Mouse (Mus musculus) layer of hippocampus, postnatal 10 days (tissue): ENCODE data around the gene Mapt. TPM values are rescaled to one million over a fixed set of nuclear protein-coding genes. Genes with fewer than 3 reads are reported as not detected.

Experiments used
- DNase-seq, 2 experiments: peaks; one replicate each; pipeline ENCODE4 v3.0.0; 2021; ENCODE audit warnings: low spot score in 2 of 2
- microRNA-seq, 2 experiments: library from miRNA; unstranded; fragments of <30 nt; microRNA quantifications; one replicate each; pipeline ENCODE4 v1.2.0; 2021
- total RNA-seq, 2 experiments: library from RNA; stranded (reverse); gene quantifications; 2 replicates each; pipeline ENCODE4 v1.2.3; 2021

The Mapt gene
- total RNA-seq, 2 experiments from 2014 or later = 506 to 549 TPM

GRCm38 (mm10) chr11:104367486-104368190, 136.4 kb downstream of the Mapt start:
- DNase-seq = no peak

GRCm38 (mm10) chr11:104376291-104376690, 145.1 kb downstream of the Mapt start:
- no peak for DNase-seq

- no peak for DNase-seq
These were observed 148.4 kb downstream of the Mapt start for GRCm38 (mm10) chr11:104379635-104380034.

Small RNAs within 50 kb of the gene (microRNA-seq; reads per million reads assigned to microRNA genes)
- 0 reads per million in 2 experiments for gene Gm47310

Other genes starting within 250 kb of the Mapt start
- gene Crhr1, start 98.5 kb upstream of the Mapt start, total RNA-seq = 10 to 100 TPM; 10.2 to 11.9 TPM
- not detected for gene Sppl2c, start 45.1 kb upstream of the Mapt start, total RNA-seq
- gene Kansl1, start 237.5 kb downstream of the Mapt start, total RNA-seq = 10 to 100 TPM; 60.1 to 62.7 TPM